Mouse (Mus musculus): Measurements from ENCODE around the gene Tspan9.

Tspan9 gene

DNA sequence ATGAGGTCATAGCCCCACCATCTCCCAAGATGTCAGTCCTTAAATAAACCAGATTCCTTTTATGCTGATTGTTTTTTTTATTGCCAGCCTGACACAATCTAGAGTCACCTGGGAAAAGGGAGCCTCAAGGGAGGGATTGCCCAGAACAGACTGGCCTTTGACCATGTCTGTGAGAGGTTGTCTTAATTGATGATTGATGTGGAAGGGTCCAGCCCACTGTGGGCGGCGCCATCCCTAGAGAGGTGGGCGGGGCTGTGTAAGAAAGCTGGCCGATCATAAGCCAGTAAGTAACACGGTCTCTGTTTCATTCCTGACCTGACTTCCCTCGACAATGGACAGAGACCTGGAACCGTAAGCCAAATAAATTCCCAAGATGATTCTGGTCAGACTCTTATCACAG, 124.3 kb downstream of the Tspan9 start:
- no peak for DNase-seq (ENCODE audit: low read depth)

DNA sequence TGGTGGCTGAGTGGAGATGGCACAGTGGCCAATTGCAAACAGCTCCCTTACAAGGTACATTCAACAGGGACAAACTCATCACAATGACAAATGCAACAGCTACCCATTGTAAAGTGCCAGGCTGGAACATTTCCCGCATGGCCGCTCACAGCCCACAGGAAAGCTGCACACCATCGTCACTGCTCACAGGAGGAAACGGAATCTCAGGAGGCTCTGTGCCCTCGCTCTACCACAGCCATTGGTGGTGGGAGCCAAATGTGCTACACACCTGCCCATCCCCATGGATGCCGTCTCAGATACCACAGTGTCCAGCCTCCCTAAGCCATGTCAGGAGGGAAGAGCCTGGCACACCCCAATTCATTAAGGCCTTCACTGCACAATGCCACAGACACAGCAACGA, 128.1 kb downstream of the Tspan9 start:
- DNase-seq (ENCODE audit: low read depth): no peak

DNA sequence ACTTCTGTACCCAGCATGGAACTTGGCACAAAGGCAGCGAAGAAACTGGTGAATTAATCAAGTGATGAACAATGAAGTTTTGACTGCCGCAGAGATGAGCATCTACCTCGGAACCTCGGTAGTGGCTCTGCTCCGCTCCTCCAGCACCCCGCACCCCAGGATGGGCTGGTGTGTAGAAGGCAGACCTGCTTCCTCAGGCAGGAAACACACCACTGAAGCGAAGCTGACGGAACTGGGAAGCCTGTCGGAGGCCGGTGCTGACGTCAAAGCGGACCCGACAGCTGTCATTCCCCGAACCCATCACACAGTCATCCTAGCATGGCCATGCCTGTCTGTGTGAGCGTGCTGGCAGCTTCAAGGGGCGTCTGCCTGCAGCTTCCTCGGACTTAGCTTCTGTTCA, 131.6 kb downstream of the Tspan9 start:
- DNase-seq (ENCODE audit: low read depth): no peak

GRCm38 (mm10) chr6:128011071-128011477, 132.3 kb downstream of the Tspan9 start:
- no peak for DNase-seq (ENCODE audit: low read depth)

DNA sequence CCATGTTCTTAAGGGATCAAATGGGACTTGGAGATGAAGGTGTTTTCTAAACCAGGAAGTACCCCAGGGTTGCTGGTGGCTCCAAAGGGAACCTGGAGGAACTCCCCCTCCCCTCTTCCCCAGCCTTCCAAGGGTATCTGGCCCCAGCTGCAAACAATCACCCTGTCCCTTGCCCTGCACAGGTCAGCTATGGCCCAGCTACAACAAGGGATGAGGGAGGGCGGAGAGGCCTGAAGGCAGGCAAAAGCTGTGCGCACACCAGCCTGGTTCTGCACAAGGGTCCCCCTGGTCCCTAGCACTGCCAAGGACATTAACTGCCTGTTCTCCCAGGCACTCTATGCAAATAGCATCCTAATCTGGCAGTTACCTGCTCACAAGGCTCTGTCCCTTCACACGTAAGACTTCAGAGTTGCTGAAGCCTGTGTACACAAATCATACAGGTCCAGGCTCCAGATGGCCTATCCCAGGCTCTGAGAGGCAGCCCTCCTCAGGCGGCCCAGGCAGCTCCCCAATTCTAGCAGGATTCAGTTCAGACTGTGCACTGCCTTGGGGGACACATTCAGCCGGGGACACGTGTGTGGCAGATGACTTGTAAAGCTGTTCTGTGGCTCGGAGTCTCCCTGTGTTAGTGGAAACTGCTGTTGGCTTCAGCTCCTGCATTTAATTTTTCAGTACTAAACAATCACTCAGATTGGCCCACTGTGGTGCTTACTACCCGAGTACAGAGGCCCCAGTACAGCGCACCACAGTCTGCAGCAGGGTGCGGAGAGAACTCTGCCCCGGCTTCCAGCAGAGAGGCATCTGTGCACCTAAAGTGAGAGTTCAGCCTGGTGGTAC, 133.0 kb downstream of the Tspan9 start:
- no peak for DNase-seq (ENCODE audit: low read depth)

GRCm38 (mm10) chr6:128007982-128008562, 135.3 kb downstream of the Tspan9 start:
- no peak for DNase-seq (ENCODE audit: low read depth)

- DNase-seq (ENCODE audit: low read depth): peak; percentile 40
These were observed 136.1 kb downstream of the Tspan9 start for GRCm38 (mm10) chr6:128007241-128007701.

GRCm38 (mm10) chr6:128006156-128006555, 137.2 kb downstream of the Tspan9 start:
- no peak for DNase-seq (ENCODE audit: low read depth)

GRCm38 (mm10) chr6:128004544-128004943, 138.8 kb downstream of the Tspan9 start:
- no peak for DNase-seq (ENCODE audit: low read depth)

DNA sequence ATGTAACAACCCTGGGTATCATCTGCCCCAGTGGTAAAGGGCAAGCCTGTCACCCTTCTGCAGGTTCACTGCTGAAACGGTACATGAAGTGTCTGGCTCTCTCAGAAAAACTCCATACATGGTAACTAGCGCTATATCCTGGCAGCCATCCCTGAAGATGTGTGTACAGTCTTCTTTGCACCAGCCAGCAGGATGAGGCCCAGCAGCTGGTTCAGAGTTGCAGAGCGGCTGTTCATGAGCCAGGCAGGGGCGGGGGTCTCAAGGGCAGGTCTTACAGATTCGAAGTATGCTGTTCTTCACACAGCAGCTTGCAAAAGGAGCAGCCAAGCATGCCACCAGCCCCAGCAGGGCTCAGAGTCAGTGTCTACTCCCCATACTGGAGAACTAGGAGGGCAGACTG, 139.9 kb downstream of the Tspan9 start:
- no peak for DNase-seq (ENCODE audit: low read depth)

GRCm38 (mm10) chr6:128002667-128003066, 140.7 kb downstream of the Tspan9 start:
- DNase-seq (ENCODE audit: low read depth): no peak

DNA sequence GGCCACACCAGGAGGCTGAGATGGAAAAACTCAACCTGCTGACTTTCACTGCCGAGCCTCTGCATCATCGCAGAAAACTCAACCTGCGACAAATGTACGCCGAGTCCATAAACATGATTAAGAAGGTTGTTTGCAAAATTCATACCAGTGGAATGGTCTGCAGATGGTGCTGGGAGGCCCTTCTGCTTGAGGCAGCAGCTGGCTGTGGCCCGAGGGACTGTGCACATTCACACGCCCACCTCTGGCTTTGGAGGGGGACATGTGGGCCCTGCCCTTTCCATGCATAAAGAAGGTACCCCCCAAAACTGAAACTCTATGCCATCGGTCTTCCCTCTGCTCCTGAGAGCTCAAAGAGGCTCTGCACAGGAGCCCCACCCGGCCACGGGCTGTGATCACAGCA, 141.3 kb downstream of the Tspan9 start:
- no peak for DNase-seq (ENCODE audit: low read depth)

GRCm38 (mm10) chr6:128001587-128001986, 141.8 kb downstream of the Tspan9 start:
- no peak for DNase-seq (ENCODE audit: low read depth)

GRCm38 (mm10) chr6:128000777-128001176, 142.6 kb downstream of the Tspan9 start:
- DNase-seq (ENCODE audit: low read depth): no peak

DNA sequence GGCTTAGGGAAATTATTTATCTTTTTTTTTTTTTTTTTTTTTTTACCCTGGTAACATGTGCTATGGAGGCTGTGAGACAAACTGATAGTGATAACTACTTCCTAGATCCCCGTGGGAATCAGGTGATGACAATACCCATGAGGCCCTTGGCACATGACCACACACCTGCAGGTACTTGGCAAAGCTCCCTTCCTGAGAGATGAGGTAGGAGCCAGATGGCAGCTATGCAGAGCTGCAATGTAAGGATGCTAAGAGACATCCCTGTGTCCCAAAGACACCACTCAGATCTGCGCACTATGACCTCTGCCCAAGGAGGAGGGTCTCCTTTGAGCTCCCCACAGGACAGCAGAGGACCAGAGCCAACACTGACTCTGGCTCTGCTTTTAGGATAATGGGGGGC, 144.3 kb downstream of the Tspan9 start:
- no peak for DNase-seq (ENCODE audit: low read depth)

GRCm38 (mm10) chr6:127996928-127997327, 146.5 kb downstream of the Tspan9 start:
- no peak for DNase-seq (ENCODE audit: low read depth)

DNA sequence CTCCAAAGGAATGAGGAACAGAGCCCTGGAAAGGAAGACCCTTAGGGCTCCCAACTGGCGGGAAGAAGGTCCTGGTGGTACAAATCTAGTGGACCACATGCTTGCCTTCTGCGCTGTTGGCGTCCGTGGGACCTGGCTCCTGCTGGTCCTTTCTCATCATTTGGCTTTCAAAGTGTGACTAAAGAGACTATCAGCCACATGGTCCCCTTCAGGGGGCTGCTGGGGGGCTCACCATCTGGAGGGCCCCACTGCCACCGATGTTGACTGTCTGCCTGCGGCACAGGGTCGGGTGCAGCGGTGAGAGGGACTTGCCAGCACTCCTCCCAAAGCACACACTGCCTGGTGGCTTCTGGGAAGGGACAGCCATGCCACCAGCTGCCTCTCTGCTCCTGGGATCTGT, 150.4 kb downstream of the Tspan9 start:
- no peak for DNase-seq (ENCODE audit: low read depth)

GRCm38 (mm10) chr6:127991509-127992176, 151.8 kb downstream of the Tspan9 start:
- peak; percentile 44 for DNase-seq (ENCODE audit: low read depth)

GRCm38 (mm10) chr6:127989624-127990212, 153.7 kb downstream of the Tspan9 start:
- peak; percentile 76 for DNase-seq (ENCODE audit: low read depth)

DNA sequence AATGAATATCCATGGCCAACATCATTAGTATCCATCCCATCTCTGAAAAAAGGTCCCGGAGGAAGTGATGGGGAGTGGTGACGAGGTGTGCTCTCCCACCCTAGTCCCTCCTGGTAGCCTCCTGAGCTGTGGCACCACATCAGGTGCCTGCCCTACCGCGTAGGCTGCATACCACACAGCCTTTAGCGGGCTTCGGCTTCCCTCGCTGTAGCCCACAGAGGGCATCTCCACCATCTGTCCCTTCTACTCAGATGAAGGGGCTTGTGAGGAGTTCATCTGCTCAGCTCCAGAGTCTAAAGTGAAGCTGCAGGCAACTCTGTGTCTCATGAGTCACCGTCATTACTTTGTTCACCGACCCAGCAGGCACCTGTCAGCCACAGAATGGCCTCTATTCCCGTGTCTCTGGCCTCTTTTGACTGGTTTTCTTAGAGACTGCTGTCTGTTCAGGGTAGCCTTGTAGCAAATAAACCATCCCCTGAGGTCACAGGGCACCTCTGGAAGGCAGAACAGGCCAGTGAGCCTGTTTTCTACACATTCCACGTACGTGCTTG, 154.4 kb downstream of the Tspan9 start:
- no peak for DNase-seq (ENCODE audit: low read depth)

DNA sequence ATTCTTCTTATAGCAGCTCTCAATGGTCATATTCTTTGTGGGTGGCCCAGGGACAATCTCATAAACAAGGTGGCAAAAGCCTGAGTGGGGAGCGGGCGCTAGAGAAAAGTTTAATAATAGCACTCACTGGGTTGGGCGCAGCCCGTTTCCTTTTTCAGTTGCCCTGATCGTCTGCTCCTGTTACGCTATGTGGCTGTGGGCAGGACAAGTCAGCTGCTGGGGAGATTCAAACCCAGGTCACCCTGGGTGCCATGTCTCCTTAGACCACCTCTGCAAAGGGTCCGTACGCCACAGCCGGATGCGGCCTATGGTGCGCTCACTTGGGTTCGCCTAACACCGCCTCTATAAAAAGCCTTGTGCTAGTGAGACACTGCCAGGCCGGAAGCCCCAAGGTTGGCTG, 156.0 kb downstream of the Tspan9 start:
- DNase-seq (ENCODE audit: low read depth): no peak

DNA sequence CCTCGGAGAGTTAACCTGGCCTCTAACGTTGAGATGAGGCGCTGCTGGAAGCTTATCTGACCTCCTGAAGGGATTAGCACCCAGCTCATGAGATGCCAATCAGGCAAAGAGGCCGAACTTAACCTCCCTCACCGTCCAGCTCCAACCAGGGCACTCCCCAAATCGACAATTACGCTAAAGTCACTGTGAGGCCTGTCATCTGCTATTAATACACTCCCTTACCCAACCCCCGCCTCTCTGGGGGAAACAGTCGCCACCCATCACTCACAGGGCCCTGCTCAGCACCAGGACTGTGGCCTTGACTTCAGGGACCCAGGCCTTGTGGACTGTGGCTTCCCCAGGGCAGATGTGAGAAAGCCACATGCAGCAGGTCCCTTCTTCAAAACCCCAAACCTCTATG, 157.0 kb downstream of the Tspan9 start:
- DNase-seq (ENCODE audit: low read depth): no peak
